Mouse (Mus musculus) gastrocnemius, adult 2 months (tissue): ENCODE measurements around the gene Ube2s. TPM values are rescaled to one million over a fixed set of nuclear protein-coding genes. Genes with fewer than 3 reads are reported as not detected.

ENCODE experiments used
- DNase-seq: peaks from one replicate; pipeline ENCODE4 v3.0.0; 2022
- H3K27ac ChIP-seq: fragments of 200-600 bp; 2 replicates; pipeline ENCODE4 v1.8.1; 2022; ENCODE audit warnings: mild to moderate bottlenecking
- H3K4me3 ChIP-seq: fragments of 200-600 bp; 2 replicates; pipeline ENCODE4 v1.8.1; 2022; ENCODE audit warnings: mild to moderate bottlenecking, moderate library complexity
- CTCF ChIP-seq: fragments of 200-600 bp; IDR thresholded peaks from 2 replicates; pipeline ENCODE4 v1.8.1; 2022; ENCODE audit warnings: antibody characterized with exemption, mild to moderate bottlenecking, moderate library complexity
- intact Hi-C: fragments of 180-260 bp; cut with DNase I; formaldehyde crosslinking; loops from one replicate; pipeline ENCODE4 v1.15.1; 2025
- total RNA-seq, 2 experiments: library from RNA; stranded (reverse); gene quantifications; 2 replicates each; pipeline ENCODE4 v1.2.3; 2021

Ube2s gene
- total RNA-seq, 2 experiments from 2014 or later, result 76.4 to 82.7 TPM

DNA sequence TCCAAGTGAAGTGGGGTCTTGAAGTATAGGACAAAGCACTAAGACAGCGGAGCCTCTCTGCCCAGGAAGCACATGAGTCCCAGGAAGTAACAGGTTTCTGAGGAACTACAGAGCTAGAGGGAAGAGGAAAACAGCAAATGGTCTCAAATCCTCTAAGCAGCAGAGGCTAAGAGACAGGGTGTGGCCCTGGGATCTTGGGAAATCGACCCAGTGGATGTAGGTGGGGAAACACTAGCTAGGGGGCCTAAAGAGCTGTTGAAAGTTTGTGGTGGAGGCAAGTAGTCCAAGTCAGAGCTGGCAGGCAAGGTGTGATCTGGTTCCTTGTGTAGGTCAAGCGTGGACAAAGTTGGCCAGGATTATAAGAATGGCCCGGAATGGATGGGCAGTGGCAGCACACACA, 64.1 kb downstream of the Ube2s start:
- intact Hi-C loops, result no loop called here

DNA sequence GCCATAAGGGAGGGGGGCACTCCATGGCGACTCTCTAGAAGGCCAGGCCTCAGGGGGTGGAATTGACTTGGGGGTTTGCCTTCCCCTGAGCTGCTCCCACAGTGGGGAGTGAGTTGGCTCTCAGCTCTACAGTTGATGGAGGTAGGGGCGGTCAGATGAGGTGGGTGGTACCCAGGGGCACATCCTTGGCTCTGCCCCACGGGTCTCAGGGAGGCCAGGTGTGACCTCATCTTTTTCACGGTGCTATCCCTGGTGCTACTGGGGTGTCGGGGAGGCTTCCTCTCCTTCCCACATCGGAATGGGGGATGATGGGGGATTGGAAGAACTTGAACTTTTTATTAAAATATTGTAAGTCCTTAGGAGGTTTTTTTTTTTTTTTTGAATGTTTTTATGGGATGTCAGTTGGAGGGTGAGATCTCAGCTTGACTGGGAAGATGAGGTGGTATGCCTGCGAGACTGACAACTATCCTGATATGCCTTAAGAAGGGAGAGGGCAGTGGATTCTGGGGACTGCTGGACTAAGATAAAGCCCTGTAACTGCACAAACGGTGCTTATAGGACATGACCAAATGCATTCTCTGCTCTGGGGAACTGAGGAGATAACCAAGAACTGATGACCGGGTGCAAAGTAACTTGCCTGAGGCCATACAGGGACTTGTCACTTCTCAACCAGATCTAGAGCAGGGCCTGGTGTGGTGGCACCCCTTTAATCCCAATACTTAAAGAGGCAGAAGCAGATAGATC, 65.1 kb downstream of the Ube2s start:
- no peak overlapping the region for H3K4me3 ChIP-seq
- DNase-seq, result no peak
- no peak overlapping the region for H3K27ac ChIP-seq
- intact Hi-C loops, result no loop called here
- no peak for TF ChIP-seq CTCF

More for the DNA sequence above, 64.1 kb downstream of the Ube2s start:
- DNase-seq, result no peak
- Histone ChIP-seq H3K27ac (no peak overlapping the region), H3K4me3 (no peak overlapping the region)
- no peak for TF ChIP-seq CTCF

DNA sequence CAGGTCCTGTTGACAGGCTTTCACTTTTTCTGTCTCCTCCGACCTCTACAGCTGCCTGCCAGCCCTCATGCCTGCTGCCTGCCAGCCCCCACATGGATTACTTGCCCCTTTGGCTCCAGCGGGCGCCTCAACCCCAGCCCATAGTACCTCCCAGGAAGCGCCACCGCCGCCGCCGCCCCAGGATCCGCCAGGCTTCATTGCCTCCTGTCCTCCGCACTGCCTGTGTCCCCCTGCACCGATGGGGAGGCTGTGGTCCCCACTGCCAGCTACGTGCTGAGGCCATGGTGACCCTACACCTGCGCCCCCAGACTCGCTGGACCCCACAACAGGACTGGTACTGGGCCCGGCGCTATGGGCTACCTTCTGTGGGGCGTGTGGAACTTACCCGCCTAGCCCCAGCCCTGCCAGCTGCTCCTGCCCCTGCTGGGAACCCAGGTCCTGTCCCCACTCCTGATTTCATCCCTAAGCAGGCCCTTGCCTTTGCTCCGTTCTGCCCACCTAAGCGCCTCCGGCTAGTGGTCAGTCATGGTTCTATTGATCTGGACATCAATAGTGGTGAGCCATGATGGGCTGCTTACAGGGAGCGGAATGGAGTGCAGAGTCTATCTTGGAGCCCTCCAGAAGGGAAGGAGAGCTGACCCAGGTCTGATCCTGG, 65.9 kb downstream of the Ube2s start:
- no peak overlapping the region for H3K4me3 ChIP-seq
- H3K27ac ChIP-seq, result no peak overlapping the region
- intact Hi-C loops, result no loop called here
- no peak for DNase-seq
- TF ChIP-seq CTCF, result no peak

DNA sequence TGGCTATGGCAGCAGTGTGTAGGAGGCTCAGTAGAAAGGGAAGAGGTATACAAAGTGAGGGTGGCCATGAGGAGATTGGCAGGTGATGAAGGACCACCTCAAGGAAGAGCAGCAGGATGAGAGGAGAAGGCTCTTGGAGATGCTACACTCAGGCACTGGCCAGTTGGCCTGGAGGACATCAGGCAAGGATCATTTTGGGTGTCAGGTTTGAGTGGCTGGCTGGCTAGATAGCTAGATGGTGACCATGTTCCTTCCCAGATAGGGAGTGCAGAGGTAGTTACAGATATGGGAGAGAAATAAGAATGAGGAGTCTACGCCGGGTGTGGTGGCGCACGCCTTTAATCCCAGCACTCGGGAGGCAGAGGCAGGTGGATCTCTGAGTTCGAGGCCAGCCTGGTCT, 67.5 kb downstream of the Ube2s start:
- no peak for DNase-seq
- no peak overlapping the region for H3K4me3 ChIP-seq
- H3K27ac ChIP-seq, result no peak overlapping the region
- no peak for TF ChIP-seq CTCF
- intact Hi-C loops, result no loop called here

Other genes with a start within 250 kb of the Ube2s start
- not detected for gene Ptprh, start 208.5 kb downstream of the Ube2s start, total RNA-seq
- 1 to 10 TPM; 2.6 to 3.3 TPM for gene Tmem86b, start 181.2 kb downstream of the Ube2s start, total RNA-seq
- 10 to 100 TPM; 45.0 to 51.2 TPM for gene Ppp6r1, start 153.6 kb downstream of the Ube2s start, total RNA-seq
- 10 to 100 TPM; 23.4 to 29.8 TPM for gene Hspbp1, start 127.5 kb downstream of the Ube2s start, total RNA-seq
- under 1 TPM; 0.48 to 0.75 TPM for gene Brsk1, start 122.0 kb downstream of the Ube2s start, total RNA-seq
- gene Tmem150b, start 87.3 kb downstream of the Ube2s start, total RNA-seq, result under 1 TPM in 1 of 2 experiments, not detected in 1; 0.22 TPM
- gene Kmt5c, start 72.5 kb downstream of the Ube2s start, total RNA-seq, result 10 to 100 TPM in 1 of 2 experiments, 1 to 10 TPM in 1; 8.0 to 11.5 TPM
- gene Cox6b2, start 59.5 kb downstream of the Ube2s start, total RNA-seq, result under 1 TPM; 0.51 to 0.78 TPM
- gene Fam71e2, start 41.3 kb downstream of the Ube2s start, total RNA-seq, result not detected
- gene Il11, start 29.7 kb downstream of the Ube2s start, total RNA-seq, result not detected
- gene Tmem190, start 29.7 kb downstream of the Ube2s start, total RNA-seq, result not detected
- gene Tmem238, start 22.9 kb downstream of the Ube2s start, total RNA-seq, result 10 to 100 TPM in 1 of 2 experiments, 1 to 10 TPM in 1; 8.0 to 10.6 TPM
- 100 to 1,000 TPM; 483 to 569 TPM for gene Rpl28, start 19.7 kb downstream of the Ube2s start, total RNA-seq
- gene Shisa7, start 32.1 kb upstream of the Ube2s start, total RNA-seq, result not detected
- gene Isoc2b, start 57.7 kb upstream of the Ube2s start, total RNA-seq, result 1 to 10 TPM; 3.9 TPM
- gene Isoc2a, start 64.6 kb upstream of the Ube2s start, total RNA-seq, result 10 to 100 TPM; 26.4 to 33.5 TPM
- gene Gm36210, start 93.9 kb upstream of the Ube2s start, total RNA-seq, result under 1 TPM; 0.17 to 0.38 TPM
- gene Zfp628, start 102.6 kb upstream of the Ube2s start, total RNA-seq, result 10 to 100 TPM in 1 of 2 experiments, 1 to 10 TPM in 1; 8.5 to 10.7 TPM
- gene Nat14, start 109.4 kb upstream of the Ube2s start, total RNA-seq, result 1 to 10 TPM; 2.7 to 5.9 TPM
- 1 to 10 TPM; 4.3 to 8.7 TPM for gene Ssc5d, start 113.2 kb upstream of the Ube2s start, total RNA-seq
- gene Sbk2, start 151.8 kb upstream of the Ube2s start, total RNA-seq, result 10 to 100 TPM; 36.7 to 77.0 TPM
- gene Sbk3, start 158.6 kb upstream of the Ube2s start, total RNA-seq, result 1 to 10 TPM in 1 of 2 experiments, under 1 TPM in 1; 0.46 to 5.2 TPM
- 1 to 10 TPM; 8.8 to 9.5 TPM for gene Zfp579, start 183.6 kb upstream of the Ube2s start, total RNA-seq
- gene Zfp524, start 201.8 kb upstream of the Ube2s start, total RNA-seq, result 10 to 100 TPM in 1 of 2 experiments, 1 to 10 TPM in 1; 6.5 to 10.4 TPM
- gene Fiz1, start 202.1 kb upstream of the Ube2s start, total RNA-seq, result 10 to 100 TPM; 23.2 to 23.3 TPM
- gene Gm44973, start 202.9 kb upstream of the Ube2s start, total RNA-seq, result not detected
- 10 to 100 TPM; 12.9 to 15.6 TPM for gene Zfp865, start 207.8 kb upstream of the Ube2s start, total RNA-seq
- not detected for gene Ccdc106, start 208.0 kb upstream of the Ube2s start, total RNA-seq
- not detected for gene 4632433K11Rik, start 221.5 kb upstream of the Ube2s start, total RNA-seq
- gene Zfp784, start 225.9 kb upstream of the Ube2s start, total RNA-seq, result 1 to 10 TPM; 2.8 to 3.9 TPM
- gene Zfp580, start 238.9 kb upstream of the Ube2s start, total RNA-seq, result 1 to 10 TPM; 3.0 to 4.1 TPM
- gene U2af2, start 249.6 kb upstream of the Ube2s start, total RNA-seq, result 10 to 100 TPM; 50.0 to 51.0 TPM